Mouse (Mus musculus): ENCODE measurements around the gene Apbb2.

Apbb2 gene

DNA sequence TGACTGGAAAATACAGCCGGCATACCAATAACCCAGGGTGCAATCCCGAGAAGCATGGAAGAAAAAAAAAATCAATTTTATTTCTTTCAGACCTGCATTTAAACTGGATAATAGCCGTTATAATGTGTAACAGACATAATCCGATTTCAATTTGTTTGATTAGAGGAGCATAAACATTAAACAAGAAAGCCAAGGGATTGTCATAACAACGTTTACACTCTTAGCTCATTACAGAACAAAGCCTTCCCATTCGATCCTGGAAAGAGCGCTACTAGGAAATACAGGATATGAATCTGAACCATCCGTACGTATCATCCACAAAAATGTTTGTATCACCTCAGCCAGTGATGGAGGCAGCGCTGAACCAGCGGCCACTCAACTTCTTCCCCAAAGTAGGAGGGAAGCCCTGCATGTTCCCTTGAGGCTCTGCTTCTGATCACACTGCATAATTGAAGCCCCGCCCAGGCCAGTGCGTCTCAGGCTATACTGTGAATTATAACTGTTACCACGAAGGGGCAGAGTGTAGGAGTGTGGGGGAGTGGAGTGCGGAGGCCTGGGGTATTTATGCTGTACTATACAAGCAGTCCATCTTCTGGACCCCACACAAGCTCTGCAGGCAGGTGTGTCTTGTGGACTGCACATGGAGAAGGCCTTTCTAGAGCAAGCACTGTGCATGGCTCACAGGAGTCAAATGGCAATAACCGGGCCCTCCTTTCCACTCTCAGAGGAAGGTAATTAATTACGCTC is 278.1 kb downstream of the Apbb2 start:
- DNase-seq (ENCODE audit: low spot score): no peak

GRCm38 (mm10) chr5:66338583-66338982 is 280.0 kb downstream of the Apbb2 start:
- DNase-seq (ENCODE audit: low spot score): no peak

GRCm38 (mm10) chr5:66337969-66338345 is 280.6 kb downstream of the Apbb2 start:
- peak; percentile 7 for DNase-seq (ENCODE audit: low spot score)

- peak; percentile 16 for DNase-seq (ENCODE audit: low spot score)
Measured at GRCm38 (mm10) chr5:66337025-66337968, 281.3 kb downstream of the Apbb2 start.

DNA sequence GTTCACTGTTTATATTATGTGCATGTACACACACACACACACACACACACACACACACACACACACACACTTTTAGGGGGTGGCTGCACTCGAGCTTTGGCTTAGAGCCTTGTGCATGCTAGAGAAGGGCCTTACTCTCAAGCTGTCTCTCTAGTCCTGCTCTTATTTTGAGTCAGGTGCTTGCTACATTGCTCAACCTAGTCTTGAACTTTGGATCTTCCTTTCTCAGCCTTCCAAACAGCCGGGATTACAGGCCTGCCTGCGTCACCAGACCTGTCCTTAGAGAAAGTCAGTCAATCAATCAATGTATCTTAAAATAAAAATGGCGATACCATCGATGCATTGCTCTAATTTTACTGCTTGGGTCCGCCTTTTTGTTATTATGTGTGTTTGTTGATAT is 287.8 kb downstream of the Apbb2 start:
- DNase-seq (ENCODE audit: low spot score): no peak

GRCm38 (mm10) chr5:66328766-66329165 is 289.8 kb downstream of the Apbb2 start:
- no peak for DNase-seq (ENCODE audit: low spot score)

- no peak for DNase-seq (ENCODE audit: low spot score)
Measured at GRCm38 (mm10) chr5:66327949-66328726, 290.4 kb downstream of the Apbb2 start.

DNA sequence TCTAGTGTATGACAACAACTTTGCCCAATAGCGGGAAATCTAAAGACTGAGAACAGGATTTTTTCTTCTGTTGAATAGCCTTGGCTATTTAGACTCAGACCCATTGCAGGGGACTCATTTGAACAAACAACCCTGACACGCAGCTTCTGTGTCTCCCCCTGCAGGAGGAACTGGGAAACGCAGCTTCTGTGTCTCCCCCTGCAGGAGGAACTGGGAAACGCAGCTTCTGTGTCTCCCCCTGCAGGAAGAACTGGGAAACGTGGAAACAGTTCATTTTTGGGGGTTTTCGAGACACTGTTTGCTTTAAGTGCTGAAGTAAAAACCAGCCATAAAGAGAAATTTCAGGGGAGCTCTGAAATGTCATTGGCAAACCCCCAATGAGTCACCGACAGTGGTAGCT is 292.2 kb downstream of the Apbb2 start:
- no peak for DNase-seq (ENCODE audit: low spot score)

GRCm38 (mm10) chr5:66323603-66324002 is 295.0 kb downstream of the Apbb2 start:
- DNase-seq (ENCODE audit: low spot score): no peak

DNA sequence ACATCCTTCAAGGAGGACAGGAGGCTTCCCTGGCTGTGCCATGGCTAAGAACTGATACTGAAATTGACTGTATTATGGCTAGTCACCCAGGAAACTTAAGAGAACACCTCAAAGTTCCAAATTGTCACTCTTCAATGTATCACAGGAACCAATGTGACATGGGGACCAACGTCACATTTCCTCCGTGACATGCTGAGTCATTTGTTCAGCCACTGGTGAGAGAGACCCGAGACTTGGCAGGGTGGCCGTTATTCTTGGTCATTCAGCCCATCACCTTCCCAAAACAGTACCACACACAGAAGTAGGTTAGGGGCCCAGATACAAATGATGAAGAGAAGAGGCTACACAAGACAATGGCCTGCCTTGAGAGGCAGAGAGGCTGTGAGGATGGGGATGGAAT is 295.5 kb downstream of the Apbb2 start:
- no peak for DNase-seq (ENCODE audit: low spot score)

DNA sequence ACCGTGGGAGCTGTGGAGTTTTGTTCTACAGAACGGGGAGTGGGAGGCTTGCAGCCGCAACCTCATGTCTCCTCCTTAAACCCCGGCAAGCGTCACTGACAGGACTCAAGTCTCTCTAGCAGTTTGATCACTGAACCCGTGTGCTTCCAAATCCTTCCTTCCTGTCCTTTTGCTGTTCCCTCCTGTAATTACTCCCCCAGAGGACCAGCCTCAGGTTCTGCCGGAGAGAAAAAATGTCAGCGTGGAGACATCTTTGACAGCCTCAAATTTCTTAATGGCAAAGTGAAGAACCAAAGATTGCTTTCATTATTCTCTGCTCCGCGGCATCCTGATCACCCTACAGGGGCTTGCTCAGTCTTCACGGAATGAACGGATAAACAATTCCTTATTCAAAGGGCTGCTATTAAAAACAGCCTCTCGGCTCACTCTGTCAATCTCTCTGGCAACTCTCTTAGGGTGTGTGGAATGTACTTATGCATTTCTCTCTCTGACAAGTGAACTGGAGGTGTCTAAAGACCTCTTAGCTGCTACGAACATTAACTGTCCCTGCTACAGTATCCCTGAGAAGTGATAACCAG is 298.7 kb downstream of the Apbb2 start:
- no peak for DNase-seq (ENCODE audit: low spot score)

DNA sequence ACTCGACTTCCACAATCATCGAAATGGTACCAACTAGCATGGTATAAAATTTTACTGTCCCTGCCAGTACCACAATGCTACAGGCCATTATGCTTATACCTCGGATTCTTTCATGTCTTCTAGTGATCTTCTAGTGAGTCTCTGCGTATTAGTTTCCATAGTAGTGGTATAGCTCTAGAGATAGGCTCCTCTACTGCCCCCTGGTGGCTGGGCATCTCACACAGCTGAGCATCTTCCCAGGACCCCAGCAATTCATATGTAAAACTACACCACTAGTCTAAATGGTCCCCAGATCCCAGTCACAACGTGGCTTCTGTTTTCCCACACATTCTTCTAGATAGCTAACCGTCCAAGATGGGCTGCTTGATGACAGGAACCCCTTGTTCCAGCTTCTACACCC is 299.2 kb downstream of the Apbb2 start:
- no peak for DNase-seq (ENCODE audit: low spot score)

- DNase-seq (ENCODE audit: low spot score): no peak
Measured at GRCm38 (mm10) chr5:66315791-66316190, 302.8 kb downstream of the Apbb2 start.

- DNase-seq (ENCODE audit: low spot score): no peak
Measured at GRCm38 (mm10) chr5:66310806-66311205, 307.8 kb downstream of the Apbb2 start.

DNA sequence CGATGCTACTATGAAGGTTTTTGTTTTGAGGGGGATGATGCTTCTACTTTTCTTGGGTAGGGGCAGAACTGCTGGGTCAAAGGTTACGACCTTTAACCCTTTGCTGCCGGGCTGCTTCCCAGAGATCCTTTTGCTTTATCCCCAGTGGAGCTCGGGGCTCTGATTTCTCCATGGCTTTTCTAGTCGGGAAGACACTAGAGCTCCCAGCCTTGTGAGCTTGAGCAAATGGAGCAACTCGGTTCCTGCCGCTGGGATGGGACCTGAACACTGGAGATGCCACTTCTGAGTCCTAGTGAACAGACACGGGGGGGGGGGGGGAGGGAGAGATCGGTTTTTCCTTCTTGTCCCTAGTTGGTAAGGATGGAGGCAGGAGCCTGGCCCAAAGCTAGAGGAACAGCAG is 308.3 kb downstream of the Apbb2 start:
- DNase-seq (ENCODE audit: low spot score): no peak

- no peak for DNase-seq (ENCODE audit: low spot score)
Measured at GRCm38 (mm10) chr5:66305511-66305910, 313.1 kb downstream of the Apbb2 start.

DNA sequence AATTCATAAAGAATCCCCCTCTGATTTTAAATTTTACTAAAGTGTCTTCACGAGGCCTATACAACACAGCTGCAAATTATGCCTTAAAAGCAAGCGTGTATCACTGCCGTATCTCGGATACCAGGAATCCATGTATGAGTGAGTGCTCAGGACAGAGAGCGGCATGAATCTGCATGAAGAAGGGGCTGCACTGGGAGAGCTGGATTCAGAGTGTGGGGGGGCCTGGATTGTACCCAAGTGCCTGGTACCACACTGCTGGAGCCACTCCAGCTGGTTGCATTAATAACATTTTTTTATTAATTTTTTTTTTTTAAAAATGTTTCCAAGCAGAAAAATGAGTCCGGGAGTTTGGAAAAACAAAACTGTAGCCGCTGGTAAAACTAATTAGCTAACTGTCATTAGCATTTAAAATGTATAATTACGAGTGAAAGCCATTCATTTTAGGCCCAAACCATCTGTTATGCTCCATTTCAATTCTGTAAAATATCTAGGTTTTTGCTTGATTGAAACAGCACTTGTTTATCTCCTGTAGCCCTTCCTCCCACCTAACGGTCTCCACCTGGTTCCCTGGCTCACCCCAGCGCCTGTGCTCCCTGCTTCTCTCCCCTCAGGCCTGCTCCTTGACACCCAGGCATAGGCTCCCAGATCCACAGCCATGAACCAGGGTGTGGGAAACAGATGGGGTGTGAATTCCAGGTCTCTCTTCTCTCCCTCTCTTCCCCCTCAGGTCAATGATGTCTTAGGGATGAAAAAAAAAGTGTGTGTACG is 314.1 kb downstream of the Apbb2 start:
- DNase-seq (ENCODE audit: low spot score): no peak

DNA sequence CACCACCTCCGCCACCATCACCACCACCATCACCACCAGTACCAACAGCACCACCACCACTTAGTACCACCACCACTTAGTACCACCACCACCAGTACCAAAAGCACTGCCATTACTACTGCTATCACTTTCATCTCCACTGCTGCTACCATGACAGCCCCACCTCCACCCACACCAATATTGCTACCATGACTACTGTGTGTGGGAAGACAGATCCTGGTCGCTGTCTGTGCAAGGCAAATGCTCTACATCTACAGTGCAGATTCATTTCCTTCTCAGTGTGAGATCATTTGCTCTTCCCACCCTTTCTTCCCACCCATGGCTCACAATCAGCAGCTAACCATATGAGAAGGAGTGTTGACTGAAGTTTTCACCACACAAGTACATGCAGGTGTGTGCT is 315.7 kb downstream of the Apbb2 start:
- DNase-seq (ENCODE audit: low spot score): no peak

- DNase-seq (ENCODE audit: low spot score): no peak
Measured at GRCm38 (mm10) chr5:66302085-66302815, 316.3 kb downstream of the Apbb2 start.

DNA sequence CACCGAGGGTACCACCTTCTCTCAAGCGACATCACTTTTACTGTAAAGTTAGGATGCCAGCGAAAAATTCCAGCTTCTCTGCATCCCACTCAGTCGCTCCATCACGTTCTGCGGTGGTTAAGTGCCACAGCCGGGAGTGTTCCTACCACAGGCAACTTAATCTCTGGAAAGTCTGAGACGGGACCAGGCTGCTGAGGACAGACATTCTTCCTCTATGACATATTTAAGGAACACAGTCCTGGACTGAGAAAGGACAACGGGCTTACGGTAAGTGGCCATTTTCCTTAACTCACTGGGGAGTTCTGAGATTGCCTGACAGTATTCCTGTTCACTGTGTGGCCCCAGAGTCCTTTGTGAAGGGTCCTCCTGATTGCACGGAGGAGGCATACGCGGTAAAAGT is 318.0 kb downstream of the Apbb2 start:
- DNase-seq (ENCODE audit: low spot score): no peak

DNA sequence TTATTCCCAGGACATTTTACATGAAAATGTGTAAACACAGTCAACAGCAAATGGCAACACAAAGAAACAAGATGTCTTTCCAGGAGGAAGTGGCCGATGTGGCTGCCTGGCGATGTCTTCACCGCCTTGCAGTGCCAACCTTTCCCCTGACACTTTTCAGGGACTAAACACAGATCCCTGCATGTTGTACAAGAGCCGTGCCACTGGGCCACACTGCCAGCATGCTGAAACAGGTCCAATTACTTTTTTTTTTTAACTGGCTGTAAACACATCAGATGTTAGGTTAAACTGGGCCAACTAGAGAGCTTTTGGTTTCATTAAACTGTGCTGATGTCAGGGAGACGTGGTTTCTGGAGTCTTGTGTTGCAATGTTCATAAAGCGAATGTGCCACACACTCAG is 319.7 kb downstream of the Apbb2 start:
- no peak for DNase-seq (ENCODE audit: low spot score)
